Mouse (Mus musculus) limb, embryonic 12.5 days (tissue): Measurements from ENCODE around the gene Gm5475. TPM values are rescaled to one million over a fixed set of nuclear protein-coding genes. Genes with fewer than 3 reads are reported as not detected.
A peak's percentile ranks its signal among the peaks of the same experiment; 100 is the strongest.

Experiments
- ATAC-seq: fragments of 200-750 bp; cut with Nextera tagmentation; 2 replicates; pipeline ENCODE4 v1.8.0; 2017; ENCODE audit warnings: low read depth, moderate TSS enrichment; ENCODE audit not compliant: insufficient number of reproducible peaks, insufficient read depth, low FRiP score, low TSS enrichment
- H3K27ac ChIP-seq: fragments of 300-500 bp; sonication (generic); 2 replicates; pipeline ENCODE4 v1.5.1; 2016; ENCODE audit warnings: mild to moderate bottlenecking, moderate library complexity
- H3K27me3 ChIP-seq: fragments of 300-500 bp; sonication (generic); 2 replicates; pipeline ENCODE4 v1.6.1; 2016; ENCODE audit warnings: mild to moderate bottlenecking, moderate library complexity
- H3K36me3 ChIP-seq: fragments of 300-500 bp; sonication (generic); 2 replicates; pipeline ENCODE4 v1.6.1; 2016; ENCODE audit warnings: mild to moderate bottlenecking, moderate library complexity
- H3K4me1 ChIP-seq: fragments of 300-500 bp; sonication (generic); replicated peaks from 2 replicates; pipeline ENCODE4 v1.6.1; 2016
- H3K4me2 ChIP-seq: fragments of 300-500 bp; sonication (generic); 2 replicates; pipeline ENCODE4 v1.6.1; 2016; ENCODE audit warnings: mild to moderate bottlenecking, moderate library complexity
- H3K4me3 ChIP-seq: fragments of 300-500 bp; sonication (generic); replicated peaks from 2 replicates; pipeline ENCODE4 v1.5.1; 2016; ENCODE audit warnings: mild to moderate bottlenecking
- H3K9ac ChIP-seq: fragments of 300-500 bp; sonication (generic); replicated peaks from 2 replicates; pipeline ENCODE4 v1.6.1; 2016; ENCODE audit warnings: mild to moderate bottlenecking, moderate library complexity
- H3K9me3 ChIP-seq: fragments of 300-500 bp; sonication (generic); 2 replicates; pipeline ENCODE4 v1.6.1; 2016; ENCODE audit warnings: mild to moderate bottlenecking, moderate library complexity
- WGBS: fragments of 180-500 bp; shearing (Covaris S2); methylation state at CpG from one replicate; pipeline ENCODE4 v1.1.7; 2016; 5-methylcytosine and 5-hydroxymethylcytosine counted together
- polyA plus RNA-seq: library from polyadenylated mRNA; unstranded; fragments of >200 nt; fragmentation: Nextera tagmentation; extraction: Ambion mirVana; gene quantifications from 2 replicates; pipeline ENCODE4 v1.2.1, GENCODE M21; 2016

Gm5475 gene
- polyA plus RNA-seq, 1 experiment from 2014 or later, result 0.13 TPM

GRCm38 (mm10) chr15:100451245-100451644 lies 29.3 kb downstream of the Gm5475 start:
- H3K4me1 ChIP-seq, result 0 out of 2 replicates have a peak, but pooled peaks cover 4% of the 10 kb centered on the region
- 0 out of 2 replicates have a peak, but pooled peaks cover 4% of the 10 kb centered on the region for H3K27me3 ChIP-seq
- H3K9ac ChIP-seq, result no peak overlapping the region
- no peak for ATAC-seq
- no peak overlapping the region for H3K4me3 ChIP-seq
- no peak overlapping the region for H3K27ac ChIP-seq
- H3K4me2 ChIP-seq, result no peak overlapping the region
- H3K36me3 ChIP-seq, result no peaks in the 10 kb centered on the region
- no peaks in the 10 kb centered on the region for H3K9me3 ChIP-seq
- WGBS, result 64% methylated on average over 16 of the region's 16 CpGs

GRCm38 (mm10) chr15:100452486-100452885 lies 30.5 kb downstream of the Gm5475 start:
- 80% methylated on average over 11 of the region's 11 CpGs for WGBS
- Histone ChIP-seq H3K9me3 (no peaks in the 10 kb centered on the region), H3K4me2 (no peak overlapping the region), H3K36me3 (no peaks in the 10 kb centered on the region), H3K27ac (no peak overlapping the region), H3K9ac (no peak overlapping the region), H3K27me3 (0 out of 2 replicates have a peak, but pooled peaks cover 4% of the 10 kb centered on the region), H3K4me1 (0 out of 2 replicates have a peak, but pooled peaks cover 4% of the 10 kb centered on the region), H3K4me3 (no peak overlapping the region)
- no peak for ATAC-seq

GRCm38 (mm10) chr15:100456356-100456991 lies 34.5 kb downstream of the Gm5475 start:
- Histone ChIP-seq H3K4me2 (no peak overlapping the region), H3K4me3 (no peak overlapping the region), H3K27me3 (peaks cover 11% of the 10 kb centered on the region; the same call in 1 of the 2 replicates), H3K36me3 (no peaks in the 10 kb centered on the region), H3K4me1 (0 out of 2 replicates have a peak, but pooled peaks cover 6% of the 10 kb centered on the region), H3K9ac (no peak overlapping the region), H3K27ac (no peak overlapping the region), H3K9me3 (no peaks in the 10 kb centered on the region)
- 66% methylated on average over 7 of the region's 7 CpGs for WGBS
- ATAC-seq, result no peak

- Histone ChIP-seq H3K9me3 (no peaks in the 10 kb centered on the region), H3K27me3 (peaks cover 11% of the 10 kb centered on the region; the same call in 1 of the 2 replicates), H3K27ac (no peak overlapping the region), H3K9ac (no peak overlapping the region), H3K36me3 (no peaks in the 10 kb centered on the region), H3K4me2 (no peak overlapping the region), H3K4me1 (0 out of 2 replicates have a peak, but pooled peaks cover 6% of the 10 kb centered on the region), H3K4me3 (no peak overlapping the region)
- ATAC-seq, result 0 out of 2 replicates have a peak, but pooled peaks have one; percentile 37
- 7% methylated on average over 17 of the region's 17 CpGs for WGBS
Measured at GRCm38 (mm10) chr15:100457340-100457739, 35.4 kb downstream of the Gm5475 start.

GRCm38 (mm10) chr15:100458055-100458454 lies 36.1 kb downstream of the Gm5475 start:
- Histone ChIP-seq H3K27me3 (peaks cover 11% of the 10 kb centered on the region; the same call in 1 of the 2 replicates), H3K9me3 (no peaks in the 10 kb centered on the region), H3K27ac (no peak overlapping the region), H3K36me3 (no peaks in the 10 kb centered on the region), H3K4me1 (0 out of 2 replicates have a peak, but pooled peaks cover 6% of the 10 kb centered on the region), H3K4me3 (no peak overlapping the region), H3K9ac (no peak overlapping the region), H3K4me2 (no peak overlapping the region)
- no peak for ATAC-seq
- 48% methylated on average over 10 of the region's 10 CpGs for WGBS

- no peak for ATAC-seq
Measured at GRCm38 (mm10) chr15:100460942-100461341, 39.0 kb downstream of the Gm5475 start.

GRCm38 (mm10) chr15:100461646-100462045 lies 39.7 kb downstream of the Gm5475 start:
- Histone ChIP-seq H3K4me1 (0 out of 2 replicates have a peak, but pooled peaks cover 6% of the 10 kb centered on the region), H3K4me3 (no peak overlapping the region), H3K9ac (no peak overlapping the region), H3K27ac (no peak overlapping the region), H3K27me3 (peaks cover 11% of the 10 kb centered on the region; the same call in 1 of the 2 replicates), H3K4me2 (no peak overlapping the region), H3K36me3 (no peaks in the 10 kb centered on the region), H3K9me3 (no peaks in the 10 kb centered on the region)
- WGBS, result 74% methylated on average over 9 of the region's 9 CpGs
- ATAC-seq, result no peak

More at GRCm38 (mm10) chr15:100460942-100461341, 39.0 kb downstream of the Gm5475 start:
- WGBS, result 10% methylated on average over 12 of the region's 12 CpGs
- no peaks in the 10 kb centered on the region for H3K36me3 ChIP-seq
- H3K4me2 ChIP-seq, result peak overlapping the region; percentile 43
- no peak overlapping the region for H3K27ac ChIP-seq
- no peak overlapping the region for H3K9ac ChIP-seq
- H3K4me3 ChIP-seq, result 0 out of 2 replicates have a peak overlapping the region, but pooled peaks have one; percentile 1
- no peaks in the 10 kb centered on the region for H3K9me3 ChIP-seq
- H3K27me3 ChIP-seq, result peaks cover 11% of the 10 kb centered on the region; the same call in 1 of the 2 replicates
- 0 out of 2 replicates have a peak, but pooled peaks cover 6% of the 10 kb centered on the region for H3K4me1 ChIP-seq

GRCm38 (mm10) chr15:100462086-100462485 lies 40.1 kb downstream of the Gm5475 start:
- no peak overlapping the region for H3K4me3 ChIP-seq
- WGBS, result 68% methylated on average over 5 of the region's 5 CpGs
- no peaks in the 10 kb centered on the region for H3K36me3 ChIP-seq
- no peaks in the 10 kb centered on the region for H3K9me3 ChIP-seq
- ATAC-seq, result no peak
- H3K27me3 ChIP-seq, result peaks cover 11% of the 10 kb centered on the region; the same call in 1 of the 2 replicates
- H3K27ac ChIP-seq, result no peak overlapping the region
- no peak overlapping the region for H3K4me2 ChIP-seq
- 0 out of 2 replicates have a peak, but pooled peaks cover 6% of the 10 kb centered on the region for H3K4me1 ChIP-seq
- H3K9ac ChIP-seq, result no peak overlapping the region

- Histone ChIP-seq H3K9me3 (no peaks in the 10 kb centered on the region), H3K4me3 (no peak overlapping the region), H3K9ac (no peak overlapping the region), H3K27ac (no peak overlapping the region), H3K27me3 (peaks cover 3% of the 10 kb centered on the region; the same call in 1 of the 2 replicates), H3K36me3 (no peaks in the 10 kb centered on the region), H3K4me2 (no peak overlapping the region), H3K4me1 (peaks cover 13% of the 10 kb centered on the region)
- WGBS, result 27% methylated on average over 6 of the region's 6 CpGs
- ATAC-seq, result no peak
Measured at GRCm38 (mm10) chr15:100463712-100464111, 41.8 kb downstream of the Gm5475 start.

GRCm38 (mm10) chr15:100465432-100465831 lies 43.5 kb downstream of the Gm5475 start:
- H3K9me3 ChIP-seq, result no peaks in the 10 kb centered on the region
- ATAC-seq, result no peak
- 62% methylated on average over 2 of the region's 2 CpGs for WGBS
- H3K4me2 ChIP-seq, result no peak overlapping the region
- 0 out of 2 replicates have a peak, but pooled peaks cover under 1% of the 10 kb centered on the region for H3K27me3 ChIP-seq
- no peak overlapping the region for H3K9ac ChIP-seq
- H3K4me3 ChIP-seq, result no peak overlapping the region
- no peaks in the 10 kb centered on the region for H3K36me3 ChIP-seq
- H3K4me1 ChIP-seq, result peaks cover 24% of the 10 kb centered on the region
- no peak overlapping the region for H3K27ac ChIP-seq

GRCm38 (mm10) chr15:100467738-100468137 lies 45.8 kb downstream of the Gm5475 start:
- peaks cover 18% of the 10 kb centered on the region for H3K4me1 ChIP-seq
- H3K4me3 ChIP-seq, result peak overlapping the region; percentile 76
- no peaks in the 10 kb centered on the region for H3K27me3 ChIP-seq
- 0 out of 2 replicates have a peak, but pooled peaks cover 3% of the 10 kb centered on the region for H3K9me3 ChIP-seq
- peak overlapping the region; percentile 90 for H3K4me2 ChIP-seq
- H3K9ac ChIP-seq, result no peak overlapping the region
- no peak overlapping the region for H3K27ac ChIP-seq
- no peak for ATAC-seq
- peaks cover 21% of the 10 kb centered on the region for H3K36me3 ChIP-seq
- WGBS, result 54% methylated on average over 6 of the region's 8 CpGs
